Mouse (Mus musculus) bone marrow, adult 2 months (tissue): ENCODE results near the gene Adgrg7.

ENCODE experiments used
- CTCF ChIP-seq: fragments of 200-500 bp; IDR thresholded peaks from 2 replicates; pipeline ENCODE4 v1.5.1; 2011; ENCODE audit warnings: low read length, control low read depth; ENCODE audit not compliant: control insufficient read depth, insufficient read depth
- POLR2A ChIP-seq: fragments of 200-500 bp; IDR thresholded peaks from 2 replicates; pipeline ENCODE4 v1.6.1; 2011; ENCODE audit warnings: low read depth, mild to moderate bottlenecking, control low read depth, low read length, borderline replicate concordance; ENCODE audit not compliant: control insufficient read depth

GRCm38 (mm10) chr16:56722357-56722756, 73.3 kb downstream of the Adgrg7 start:
- TF ChIP-seq POLR2A (no peak), CTCF (no peak)
